Mouse (Mus musculus) ES-Bruce4 (cell line): ENCODE measurements around the gene Rac1.

ENCODE experiments used
- CTCF ChIP-seq: IDR thresholded peaks from one replicate; pipeline ENCODE4 v1.8.1; 2011; ENCODE audit warnings: low read depth, low read length
- POLR2A ChIP-seq: IDR thresholded peaks from one replicate; pipeline ENCODE4 v1.8.1; 2011; ENCODE audit warnings: low read length; ENCODE audit not compliant: insufficient read depth

GRCm38 (mm10) chr5:143501649-143502048 lies 26.2 kb downstream of the Rac1 start:
- no peak for TF ChIP-seq POLR2A
- no peak for TF ChIP-seq CTCF
